Mouse (Mus musculus): Measurements from ENCODE around the gene Srcap. TPM values are rescaled to one million over a fixed set of nuclear protein-coding genes. Genes with fewer than 3 reads are reported as not detected.

Srcap gene
- polyA plus RNA-seq, 1 experiment from 2014 or later, result 22.8 TPM

- ATAC-seq (no peak), DNase-seq (ENCODE audit: low read depth, low spot score) (no peak)
- ChIA-PET POLR2A (interaction anchor here (1.3 to 2.4 kb wide), 5 partner anchors 11 to 62 kb away, joined by 3 to 6 read pairs (median 4); no protein-coding TSS in a partner anchor), CTCF (interaction anchor here (0.8 to 2.0 kb wide), 3 partner anchors 8 to 51 kb away, joined by 3 to 4 read pairs (median 3); no protein-coding TSS in a partner anchor)
- in situ Hi-C loops (cut with MboI; ENCODE audit: low pct_unique_long_range_greater_than_20kb), result no loop called here
- no peaks in the 10 kb centered on the region for H3K27me3 ChIP-seq
- TF ChIP-seq CTCF (IDR thresholded peaks at IDR 0.05), result no peak
Observed at GRCm38 (mm10) chr7:127513781-127514180, 2.0 kb downstream of the Srcap start.

DNA sequence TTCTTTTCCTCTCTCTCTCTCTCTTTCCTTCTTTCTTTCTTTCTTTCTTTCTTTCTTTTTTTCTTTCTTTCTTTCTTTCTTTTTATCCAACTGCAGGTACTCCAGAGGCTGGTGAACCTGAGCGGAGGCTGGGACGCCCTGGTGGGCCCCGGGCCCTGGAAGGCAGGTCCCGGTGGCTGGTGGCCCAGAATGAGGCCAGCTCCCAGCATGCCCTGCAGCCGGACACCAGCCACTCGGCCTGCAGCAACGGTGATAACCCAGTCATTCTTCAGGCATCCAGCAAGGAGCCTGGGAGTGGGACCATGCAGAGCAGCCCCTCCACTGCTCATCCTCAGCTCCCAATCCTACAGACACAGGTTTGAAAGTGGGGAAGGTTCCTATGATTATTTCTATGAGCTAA is 4.1 kb downstream of the Srcap start:
- CTCF ChIA-PET, result interaction anchor here (1.3 kb wide), 1 partner anchor 29 kb away, joined by 4 read pairs; no protein-coding TSS in a partner anchor
- H3K27me3 ChIP-seq, result no peaks in the 10 kb centered on the region
- ATAC-seq (no peak), DNase-seq (ENCODE audit: low read depth, low spot score) (no peak)
- TF ChIP-seq CTCF (IDR thresholded peaks at IDR 0.05), result no peak
- POLR2A ChIA-PET, result no interaction called here
- in situ Hi-C loops (cut with MboI; ENCODE audit: low pct_unique_long_range_greater_than_20kb), result no loop called here

GRCm38 (mm10) chr7:127516344-127516743 is 4.6 kb downstream of the Srcap start:
- ChIA-PET POLR2A (no interaction called here), CTCF (no interaction called here)
- no peak for DNase-seq (ENCODE audit: low read depth, low spot score)
- ATAC-seq, result no peak
- in situ Hi-C loops (cut with MboI; ENCODE audit: low pct_unique_long_range_greater_than_20kb), result no loop called here
- no peak for TF ChIP-seq CTCF (IDR thresholded peaks at IDR 0.05)
- no peaks in the 10 kb centered on the region for H3K27me3 ChIP-seq

DNA sequence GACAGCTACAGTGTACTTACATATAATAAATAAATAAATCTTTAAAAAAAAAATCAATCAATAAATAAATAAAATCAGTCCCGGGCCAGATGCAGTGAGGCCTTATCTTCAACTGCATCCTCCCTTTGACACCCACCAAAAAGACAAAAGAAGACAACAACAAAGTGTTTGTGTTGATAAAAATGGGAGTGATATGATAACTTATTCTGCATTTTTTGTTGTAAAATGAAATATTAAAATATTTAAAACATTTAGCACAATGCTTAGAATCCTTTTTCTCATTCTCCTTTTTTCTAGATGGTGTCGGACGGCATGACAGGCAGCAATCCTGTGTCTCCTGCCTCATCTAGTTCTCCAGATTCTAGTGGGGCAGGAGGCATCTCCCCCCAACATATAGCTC is 7.5 kb downstream of the Srcap start, which contains the start of gene Gm42715:
Gm42715 (plus strand) TSS at position 301 of the 400 bp plus-strand sequence.
- CTCF ChIA-PET, result no interaction called here
- POLR2A ChIA-PET, result interaction anchor here (0.6 kb wide), 1 partner anchor 310 kb away, joined by 3 read pairs; no protein-coding TSS in a partner anchor

GRCm38 (mm10) chr7:127541671-127542070 is 29.9 kb downstream of the Srcap start:
- CTCF ChIA-PET, result no interaction called here
- no peak for TF ChIP-seq CTCF (IDR thresholded peaks at IDR 0.05)
- ATAC-seq (no peak), DNase-seq (ENCODE audit: low read depth, low spot score) (no peak)
- POLR2A ChIA-PET, result interaction anchor here (0.8 to 1.7 kb wide), 2 partner anchors 28 to 48 kb away, joined by 3 to 4 read pairs; no protein-coding TSS in a partner anchor
- no peaks in the 10 kb centered on the region for H3K27me3 ChIP-seq
- in situ Hi-C loops (cut with MboI; ENCODE audit: low pct_unique_long_range_greater_than_20kb), result no loop called here

More for the DNA sequence above, 7.5 kb downstream of the Srcap start, which contains the start of gene Gm42715:
- in situ Hi-C loops (cut with MboI; ENCODE audit: low pct_unique_long_range_greater_than_20kb), result no loop called here
- ATAC-seq (no peak), DNase-seq (ENCODE audit: low read depth, low spot score) (no peak)
- TF ChIP-seq CTCF (IDR thresholded peaks at IDR 0.05), result no peak
- no peaks in the 10 kb centered on the region for H3K27me3 ChIP-seq

DNA sequence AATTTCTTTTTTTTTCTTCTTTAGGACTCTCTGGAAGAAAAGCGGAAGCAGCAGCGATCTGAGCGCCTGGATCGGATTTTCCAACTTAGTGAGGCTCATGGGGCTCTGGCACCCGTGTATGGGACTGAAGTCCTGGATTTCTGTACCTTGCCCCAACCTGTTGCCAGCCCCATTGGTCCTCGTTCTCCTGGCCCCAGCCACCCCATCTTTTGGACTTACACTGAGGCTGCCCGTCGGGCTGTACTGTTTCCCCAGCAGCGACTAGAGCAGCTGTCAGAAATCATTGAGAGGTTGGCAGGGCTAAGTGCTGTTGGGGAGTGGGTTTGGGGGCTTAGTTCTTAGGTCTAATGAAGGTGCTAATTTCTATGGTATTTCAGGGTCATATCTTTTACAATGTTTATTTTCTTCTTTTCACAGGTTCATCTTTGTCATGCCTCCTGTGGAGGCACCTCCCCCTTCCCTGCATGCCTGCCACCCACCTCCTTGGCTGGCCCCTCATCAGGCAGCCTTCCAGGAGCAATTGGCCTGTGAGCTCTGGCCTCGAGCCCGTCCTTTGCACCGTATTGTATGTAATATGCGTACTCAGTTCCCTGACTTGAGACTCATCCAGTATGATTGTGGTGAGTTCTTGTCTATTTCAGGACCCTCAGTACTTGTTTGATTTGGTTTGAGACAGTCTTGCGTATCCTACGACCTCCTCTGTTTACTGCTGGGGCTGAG is 37.5 kb downstream of the Srcap start:
- H3K27me3 ChIP-seq, result no peaks in the 10 kb centered on the region
- no peak for TF ChIP-seq CTCF (IDR thresholded peaks at IDR 0.05)
- CTCF ChIA-PET, result interaction anchor here (1.8 kb wide), 1 partner anchor 19 kb away, joined by 5 read pairs; no protein-coding TSS in a partner anchor
- DNase-seq (ENCODE audit: low read depth, low spot score), result no peak
- in situ Hi-C loops (cut with MboI; ENCODE audit: low pct_unique_long_range_greater_than_20kb), result no loop called here
- no peak for ATAC-seq
- POLR2A ChIA-PET, result no interaction called here

DNA sequence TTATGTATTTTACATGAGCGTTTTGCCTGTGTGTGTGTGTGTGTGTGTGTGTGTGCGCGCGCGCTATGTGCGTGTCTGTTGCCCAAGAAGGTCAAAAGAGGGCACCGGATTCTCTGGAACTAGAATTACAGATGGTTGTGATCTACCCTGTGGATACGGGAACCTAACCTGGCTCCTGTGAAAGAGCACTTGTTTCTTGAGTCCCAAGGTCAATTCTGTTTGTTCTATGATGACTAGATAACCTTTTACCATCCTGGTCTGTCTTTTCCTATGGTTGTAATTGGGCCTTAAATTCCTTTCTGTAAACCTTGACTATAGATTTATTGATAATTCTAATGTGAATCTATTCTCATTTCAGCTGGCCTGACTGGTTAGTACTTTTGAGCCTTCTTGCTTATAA is 39.8 kb downstream of the Srcap start:
- ChIA-PET CTCF (no interaction called here), POLR2A (interaction anchor here (0.7 kb wide), 1 partner anchor 19 kb away, joined by 3 read pairs; no protein-coding TSS in a partner anchor)
- TF ChIP-seq CTCF (IDR thresholded peaks at IDR 0.05), result no peak
- no peaks in the 10 kb centered on the region for H3K27me3 ChIP-seq
- in situ Hi-C loops (cut with MboI; ENCODE audit: low pct_unique_long_range_greater_than_20kb), result no loop called here
- ATAC-seq (no peak), DNase-seq (ENCODE audit: low read depth, low spot score) (no peak)

DNA sequence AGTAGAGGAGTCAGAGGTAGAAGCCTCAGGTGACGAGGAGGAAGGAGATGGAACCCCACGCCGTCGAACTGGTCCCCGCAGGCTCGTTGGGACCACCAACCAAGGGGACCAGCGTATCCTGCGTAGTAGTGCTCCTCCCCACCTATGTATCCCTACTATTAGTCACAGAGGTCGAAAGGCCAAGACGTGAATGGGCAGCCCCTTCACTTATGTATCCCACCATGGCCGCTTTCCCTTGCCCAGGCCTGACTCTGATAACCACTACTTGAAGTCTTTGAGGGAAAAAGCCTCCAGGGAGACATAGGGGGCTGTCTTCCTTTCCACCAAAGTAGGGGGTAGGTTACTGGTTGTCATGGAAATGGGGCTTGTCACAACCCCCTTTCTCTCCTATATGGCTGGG is 48.8 kb downstream of the Srcap start:
- ATAC-seq (no peak), DNase-seq (ENCODE audit: low read depth, low spot score) (no peak)
- in situ Hi-C loops (cut with MboI; ENCODE audit: low pct_unique_long_range_greater_than_20kb), result no loop called here
- ChIA-PET CTCF (no interaction called here), POLR2A (no interaction called here)
- H3K27me3 ChIP-seq, result no peaks in the 10 kb centered on the region
- TF ChIP-seq CTCF (IDR thresholded peaks at IDR 0.05), result no peak

GRCm38 (mm10) chr7:127561340-127561858 is 49.6 kb downstream of the Srcap start, which contains the start of gene Tmem265:
Gene Tmem265, plus strand, starts transcription at chr7:127561390.
- H3K27me3 ChIP-seq, result no peaks in the 10 kb centered on the region
- ChIA-PET CTCF (no interaction called here), POLR2A (interaction anchor here (0.6 kb wide), 1 partner anchor 36 kb away, joined by 3 read pairs; no protein-coding TSS in a partner anchor)
- in situ Hi-C loops (cut with MboI; ENCODE audit: low pct_unique_long_range_greater_than_20kb), result no loop called here
- no peak for TF ChIP-seq CTCF (IDR thresholded peaks at IDR 0.05)
- ATAC-seq (no peak), DNase-seq (ENCODE audit: low read depth, low spot score) (no peak)

GRCm38 (mm10) chr7:127564381-127565150 is 52.8 kb downstream of the Srcap start:
- POLR2A ChIA-PET, result no interaction called here
- CTCF ChIA-PET, result interaction anchor here (1.1 to 1.9 kb wide), 3 partner anchors 21 to 51 kb away, joined by 3 to 8 read pairs (median 3); no protein-coding TSS in a partner anchor
- DNase-seq (ENCODE audit: low read depth, low spot score) (peak; percentile 91), ATAC-seq (peak; percentile 74)
- TF ChIP-seq CTCF (IDR thresholded peaks at IDR 0.05), result no peak
- no peaks in the 10 kb centered on the region for H3K27me3 ChIP-seq
- in situ Hi-C loops (cut with MboI; ENCODE audit: low pct_unique_long_range_greater_than_20kb), result no loop called here
